Mouse (Mus musculus) limb, embryonic 14.5 days (tissue): ENCODE results near the gene Cipc. TPM values are rescaled to one million over a fixed set of nuclear protein-coding genes. Genes with fewer than 3 reads are reported as not detected.

Source experiments
- ATAC-seq: fragments of 200-750 bp; cut with Nextera tagmentation; 2 replicates; pipeline ENCODE4 v1.8.0; 2017; ENCODE audit warnings: low read depth, moderate number of reproducible peaks, moderate TSS enrichment; ENCODE audit not compliant: low FRiP score
- DNase-seq: peaks from one replicate; pipeline ENCODE4 v3.0.0-alpha.2; 2015; ENCODE audit warnings: low spot score
- H3K27ac ChIP-seq: fragments of 300-500 bp; sonication (generic); replicated peaks from 2 replicates; pipeline ENCODE4 v1.5.1; 2014; ENCODE audit warnings: low read depth, mild to moderate bottlenecking, low read length, moderate library complexity, mixed read lengths
- H3K27me3 ChIP-seq: fragments of 300-500 bp; sonication (generic); 2 replicates; pipeline ENCODE4 v1.6.1; 2014; ENCODE audit warnings: low read length, mixed read lengths; ENCODE audit not compliant: control insufficient read depth, insufficient read depth
- H3K36me3 ChIP-seq: fragments of 300-500 bp; sonication (generic); 2 replicates; pipeline ENCODE4 v1.6.1; 2014; ENCODE audit warnings: mild to moderate bottlenecking, low read length, moderate library complexity, mixed read lengths; ENCODE audit not compliant: control insufficient read depth, insufficient read depth
- H3K4me1 ChIP-seq: fragments of 300-500 bp; sonication (generic); 2 replicates; pipeline ENCODE4 v1.6.1; 2014; ENCODE audit warnings: antibody characterized with exemption, low read length, mixed read lengths; ENCODE audit not compliant: control insufficient read depth, insufficient read depth
- H3K4me2 ChIP-seq: fragments of 300-500 bp; sonication (generic); replicated peaks from 2 replicates; pipeline ENCODE4 v1.6.1; 2014; ENCODE audit warnings: low read depth, mild to moderate bottlenecking, low read length, moderate library complexity; ENCODE audit not compliant: severe bottlenecking
- H3K4me3 ChIP-seq: fragments of 300-500 bp; sonication (generic); replicated peaks from 2 replicates; pipeline ENCODE4 v1.5.1; 2014; ENCODE audit warnings: low read length
- H3K9ac ChIP-seq: fragments of 300-500 bp; sonication (generic); 2 replicates; pipeline ENCODE4 v1.6.1; 2014; ENCODE audit warnings: mild to moderate bottlenecking, low read depth, low read length, moderate library complexity; ENCODE audit not compliant: severe bottlenecking
- H3K9me3 ChIP-seq: fragments of 300-500 bp; sonication (generic); 2 replicates; pipeline ENCODE4 v1.6.1; 2016; ENCODE audit warnings: low read length; ENCODE audit not compliant: control insufficient read depth
- POLR2A ChIP-seq: fragments of 200-500 bp; IDR thresholded peaks from 2 replicates; pipeline ENCODE4 v1.8.0; 2012; ENCODE audit warnings: inconsistent platforms, mild to moderate bottlenecking, moderate library complexity, borderline replicate concordance; ENCODE audit not compliant: insufficient read depth, insufficient read length; ENCODE audit errors: extremely low read depth
- WGBS: fragments of 180-500 bp; shearing (Covaris S2); extraction: QIAGEN DNeasy Blood & Tissue Kit; methylation state at CpG from one replicate; pipeline ENCODE4 v1.1.7; 2014; 5-methylcytosine and 5-hydroxymethylcytosine counted together
- polyA plus RNA-seq, 2 experiments: library from polyadenylated mRNA; depleted of rRNA in 1 of 2; stranded (reverse) in 1 of 2; unstranded in 1 of 2; fragments of >200 nt; fragmentation: Nextera tagmentation in 1 of 2; extraction: Ambion mirVana in 1 of 2; gene quantifications; 2 replicates each; pipeline versions ENCODE4 v1.2.1 to v1.2.3; 2012 to 2014

Cipc gene
- polyA plus RNA-seq, 2 experiments: 20.0 to 31.3 TPM

DNA sequence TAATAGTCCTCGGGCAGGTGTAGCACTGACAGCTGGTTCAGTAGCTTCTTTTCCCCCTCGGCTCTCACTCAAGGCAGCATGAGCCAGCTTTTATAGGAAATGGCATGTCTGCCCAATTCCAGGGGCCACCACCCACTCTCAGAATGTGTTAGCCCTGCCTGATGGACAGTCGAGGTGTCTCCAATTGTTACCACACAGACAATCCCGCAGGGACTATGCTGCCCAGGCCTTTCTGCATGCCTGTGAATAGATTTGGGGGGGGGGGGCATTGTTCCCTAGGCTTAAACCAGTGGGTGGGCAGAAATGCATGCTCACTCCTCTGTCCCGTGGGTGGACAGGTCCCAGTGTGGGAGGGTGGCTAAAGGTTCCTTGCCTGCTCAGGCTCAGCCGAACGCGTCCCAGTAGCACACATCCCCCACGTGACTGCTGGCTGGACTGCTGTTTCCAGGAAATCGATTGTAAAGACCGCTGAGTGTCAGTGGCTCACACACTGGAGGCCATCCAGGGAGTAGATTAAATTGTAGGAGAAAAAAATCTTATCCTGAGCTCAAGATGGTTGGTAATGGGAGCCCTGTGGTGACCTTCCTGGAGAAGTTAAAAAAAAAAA is 28.4 kb upstream of the Cipc start:
- no peak overlapping the region for H3K4me2 ChIP-seq
- no peak overlapping the region for H3K4me3 ChIP-seq
- peaks cover 9% of the 10 kb centered on the region for H3K4me1 ChIP-seq
- TF ChIP-seq POLR2A: no peak
- no peaks in the 10 kb centered on the region for H3K9me3 ChIP-seq
- no peaks in the 10 kb centered on the region for H3K27me3 ChIP-seq
- no peaks in the 10 kb centered on the region for H3K36me3 ChIP-seq
- H3K27ac ChIP-seq: no peak overlapping the region
- DNase-seq (no peak), ATAC-seq (peak; percentile 39; the same call in 1 of the 2 replicates)
- 28% methylated on average over 11 of the region's 11 CpGs for WGBS
- H3K9ac ChIP-seq: 0 out of 2 replicates have a peak overlapping the region, but pooled peaks have one; percentile 12

DNA sequence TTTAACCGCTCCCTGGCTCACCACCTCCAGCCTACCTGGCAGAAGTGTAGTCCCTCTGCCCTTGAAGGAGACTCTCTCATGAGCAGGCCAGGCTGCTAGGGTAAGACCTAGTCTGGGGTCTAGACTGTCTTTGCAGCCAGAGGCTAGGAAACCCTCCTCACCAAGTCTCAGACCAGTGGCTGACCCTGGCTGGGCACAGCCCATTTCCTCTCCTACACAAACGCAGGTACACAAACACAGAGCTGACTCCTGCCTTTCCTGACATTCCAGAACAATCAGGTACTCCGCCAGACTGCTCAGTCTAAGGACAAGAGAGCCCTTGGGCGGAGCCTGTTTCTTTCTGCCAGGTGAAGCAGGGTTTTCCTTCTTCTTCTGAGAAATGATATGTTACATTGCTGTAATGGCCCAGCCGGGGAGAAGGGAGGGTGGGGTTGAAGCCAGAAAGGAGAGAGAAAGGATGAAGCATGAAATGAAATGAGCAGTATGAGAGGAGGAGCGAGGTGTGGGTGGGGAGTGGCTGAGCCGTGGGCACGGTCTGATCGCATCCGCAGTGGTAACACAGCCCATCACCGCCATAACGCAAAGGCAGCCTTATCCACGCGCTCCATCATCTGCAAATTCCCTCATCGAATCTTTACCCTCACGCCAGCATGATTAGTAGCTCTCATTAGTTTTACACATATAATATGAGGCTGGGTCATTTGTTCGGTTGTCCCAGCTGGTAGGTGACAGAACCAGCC is 27.7 kb upstream of the Cipc start:
- no peak overlapping the region for H3K4me3 ChIP-seq
- H3K27ac ChIP-seq: no peak overlapping the region
- no peaks in the 10 kb centered on the region for H3K36me3 ChIP-seq
- 0 out of 2 replicates have a peak overlapping the region, but pooled peaks have one; percentile 12 for H3K9ac ChIP-seq
- 73% methylated on average over 17 of the region's 17 CpGs for WGBS
- no peaks in the 10 kb centered on the region for H3K27me3 ChIP-seq
- TF ChIP-seq POLR2A: no peak
- ATAC-seq (no peak), DNase-seq (no peak)
- no peak overlapping the region for H3K4me2 ChIP-seq
- no peaks in the 10 kb centered on the region for H3K9me3 ChIP-seq
- peaks cover 9% of the 10 kb centered on the region for H3K4me1 ChIP-seq

DNA sequence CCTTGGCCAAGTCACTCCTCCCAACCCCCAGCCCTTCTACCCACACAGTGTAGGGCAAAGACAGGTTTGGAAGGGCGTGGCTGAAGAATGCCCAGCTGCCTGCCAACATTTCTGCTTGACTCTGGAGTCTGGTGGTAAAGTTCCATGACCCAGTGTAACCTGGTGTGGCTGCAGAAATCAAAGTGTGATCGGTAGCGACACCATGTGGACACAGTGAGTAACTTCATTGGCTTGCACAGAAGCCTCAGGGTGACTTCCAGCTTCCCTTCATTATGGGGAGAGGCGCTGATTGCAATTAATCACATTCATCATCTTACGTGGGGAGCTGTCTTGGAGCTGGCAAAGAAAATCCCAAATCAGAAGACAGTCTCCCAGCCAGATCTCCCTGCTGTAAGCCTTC is 23.0 kb upstream of the Cipc start:
- Histone ChIP-seq H3K27ac (no peak overlapping the region), H3K4me1 (peaks cover 3% of the 10 kb centered on the region; the same call in 1 of the 2 replicates), H3K4me2 (no peak overlapping the region), H3K36me3 (no peaks in the 10 kb centered on the region), H3K9ac (no peak overlapping the region), H3K4me3 (no peak overlapping the region), H3K27me3 (no peaks in the 10 kb centered on the region), H3K9me3 (no peaks in the 10 kb centered on the region)
- WGBS: 3% methylated on average over 5 of the region's 5 CpGs
- ATAC-seq (peak; percentile 82), DNase-seq (peak; percentile 68)
- TF ChIP-seq POLR2A: no peak

DNA sequence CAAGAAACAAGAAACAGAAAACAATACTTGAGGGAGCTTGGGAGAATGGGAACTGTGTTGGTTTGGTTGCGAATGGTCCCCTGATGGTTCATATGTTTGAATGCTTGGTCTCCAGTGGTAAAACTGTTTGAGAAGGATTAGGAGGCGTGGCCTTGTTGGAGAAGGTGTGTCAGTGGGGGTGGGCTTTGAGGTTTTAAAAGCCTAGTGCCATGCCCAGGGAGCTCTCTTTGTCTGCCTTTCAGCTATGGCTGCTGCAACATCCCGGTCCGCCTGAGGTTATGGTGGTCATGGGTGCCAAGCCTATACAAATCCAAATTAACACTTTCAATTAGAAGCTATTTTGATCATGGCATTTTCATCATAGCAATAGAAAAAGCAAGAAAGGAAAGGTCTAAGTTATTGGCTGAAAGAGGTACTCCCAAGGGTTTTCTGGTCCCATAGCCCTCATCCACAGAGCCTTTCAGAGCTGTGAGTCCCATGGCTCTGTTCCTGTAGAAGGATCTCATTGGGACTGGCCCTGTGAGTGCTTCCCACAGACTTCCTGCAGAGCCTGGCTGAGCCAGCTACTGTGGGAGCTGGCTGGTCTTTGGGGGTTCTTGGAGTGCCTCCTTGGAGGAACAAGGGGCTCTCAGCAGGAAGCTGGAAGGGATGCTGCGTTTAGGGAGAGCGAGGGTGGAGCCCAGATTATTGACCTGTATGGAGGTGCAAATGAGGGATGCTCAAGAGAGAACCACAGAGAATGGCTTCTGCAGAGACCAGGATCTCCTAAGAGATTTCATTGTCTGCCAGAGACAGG is 15.7 kb upstream of the Cipc start:
- ATAC-seq (no peak), DNase-seq (no peak)
- 73% methylated on average over 6 of the region's 6 CpGs for WGBS
- no peak overlapping the region for H3K9ac ChIP-seq
- no peaks in the 10 kb centered on the region for H3K9me3 ChIP-seq
- no peaks in the 10 kb centered on the region for H3K27me3 ChIP-seq
- no peaks in the 10 kb centered on the region for H3K4me1 ChIP-seq
- H3K27ac ChIP-seq: no peak overlapping the region
- no peak for TF ChIP-seq POLR2A
- no peaks in the 10 kb centered on the region for H3K36me3 ChIP-seq
- no peak overlapping the region for H3K4me3 ChIP-seq
- no peak overlapping the region for H3K4me2 ChIP-seq

DNA sequence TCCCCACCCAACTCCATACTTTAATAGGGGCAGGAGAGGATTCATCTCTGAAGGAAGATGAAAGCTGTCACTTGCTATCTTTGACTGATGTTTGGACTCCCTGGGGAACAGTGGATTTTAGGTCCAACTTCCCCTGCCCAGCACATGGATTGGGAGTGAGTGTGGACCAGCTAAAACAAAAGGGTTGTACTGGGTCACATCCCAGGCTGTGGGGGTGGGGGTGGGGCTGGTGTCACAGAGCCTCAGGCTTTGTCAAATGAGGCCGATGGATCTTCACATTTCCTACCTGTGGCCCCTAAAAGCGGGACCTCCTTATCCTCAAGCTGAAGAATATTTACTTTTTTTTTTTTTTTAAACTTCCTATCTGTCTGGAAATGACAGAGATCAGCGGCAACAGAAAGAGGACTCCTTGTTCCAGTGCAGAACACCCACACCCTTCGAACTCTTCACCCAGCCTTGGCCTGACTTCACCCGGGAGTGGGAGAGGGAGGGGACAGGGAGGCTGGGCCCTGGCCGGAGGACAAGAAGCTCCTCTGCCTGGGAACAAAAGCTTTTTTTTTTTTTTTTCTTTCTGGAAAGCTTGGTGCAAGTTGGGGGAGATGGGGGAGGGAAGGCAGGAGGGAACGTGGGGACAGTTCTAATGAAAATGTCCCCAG is 14.8 kb upstream of the Cipc start:
- DNase-seq: no peak
- no peaks in the 10 kb centered on the region for H3K9me3 ChIP-seq
- 20% methylated on average over 7 of the region's 7 CpGs for WGBS
- H3K27ac ChIP-seq: no peak overlapping the region
- no peaks in the 10 kb centered on the region for H3K4me1 ChIP-seq
- no peak overlapping the region for H3K4me2 ChIP-seq
- no peak for TF ChIP-seq POLR2A
- no peaks in the 10 kb centered on the region for H3K27me3 ChIP-seq
- no peaks in the 10 kb centered on the region for H3K36me3 ChIP-seq
- no peak for ATAC-seq
- H3K9ac ChIP-seq: no peak overlapping the region
- no peak overlapping the region for H3K4me3 ChIP-seq
